Mouse (Mus musculus) kidney, embryonic 16.5 days (tissue): ENCODE results near the gene Pex5l. TPM values are rescaled to one million over a fixed set of nuclear protein-coding genes. Genes with fewer than 3 reads are reported as not detected.

Experiments
- ATAC-seq: fragments of 200-750 bp; cut with Nextera tagmentation; 2 replicates; pipeline ENCODE4 v1.8.0; 2017; ENCODE audit warnings: moderate TSS enrichment; ENCODE audit not compliant: low FRiP score, low TSS enrichment
- H3K27ac ChIP-seq: fragments of 300-500 bp; sonication (generic); 2 replicates; pipeline ENCODE4 v1.5.1; 2014; ENCODE audit warnings: low read length
- H3K27me3 ChIP-seq: fragments of 300-500 bp; sonication (generic); 2 replicates; pipeline ENCODE4 v1.6.1; 2014; ENCODE audit warnings: low read length, control low read depth, mixed read lengths; ENCODE audit not compliant: insufficient read depth
- H3K36me3 ChIP-seq: fragments of 300-500 bp; sonication (generic); 2 replicates; pipeline ENCODE4 v1.6.1; 2014; ENCODE audit warnings: low read length, control low read depth, mixed read lengths; ENCODE audit not compliant: insufficient read depth
- H3K4me1 ChIP-seq: fragments of 300-500 bp; sonication (generic); 2 replicates; pipeline ENCODE4 v1.6.1; 2014; ENCODE audit warnings: low read length, control low read depth, mixed read lengths; ENCODE audit not compliant: insufficient read depth
- H3K4me2 ChIP-seq: fragments of 300-500 bp; sonication (generic); replicated peaks from 2 replicates; pipeline ENCODE4 v1.6.1; 2014; ENCODE audit warnings: low read depth, low read length
- H3K4me3 ChIP-seq: fragments of 300-500 bp; sonication (generic); 2 replicates; pipeline ENCODE4 v1.5.1; 2014; ENCODE audit warnings: mild to moderate bottlenecking, low read length
- H3K9ac ChIP-seq: fragments of 300-500 bp; sonication (generic); replicated peaks from 2 replicates; pipeline ENCODE4 v1.6.1; 2014; ENCODE audit warnings: low read length
- H3K9me3 ChIP-seq: fragments of 300-500 bp; sonication (generic); 2 replicates; pipeline ENCODE4 v1.6.1; 2016; ENCODE audit warnings: low read length, control low read depth
- WGBS: fragments of 180-500 bp; shearing (Covaris S2); extraction: QIAGEN DNeasy Blood & Tissue Kit; methylation state at CpG from one replicate; pipeline ENCODE4 v1.1.7; 2014; 5-methylcytosine and 5-hydroxymethylcytosine counted together
- polyA plus RNA-seq: library from polyadenylated mRNA; unstranded; fragments of >200 nt; fragmentation: Nextera tagmentation; extraction: Ambion mirVana; gene quantifications from 2 replicates; pipeline ENCODE4 v1.2.1, GENCODE M21; 2015

The Pex5l gene
- polyA plus RNA-seq, 1 experiment from 2014 or later, result 0.06 TPM

- no peaks in the 10 kb centered on the region for H3K27me3 ChIP-seq
- H3K9me3 ChIP-seq, result no peaks in the 10 kb centered on the region
- ATAC-seq, result no peak
- H3K4me2 ChIP-seq, result no peak overlapping the region
- H3K27ac ChIP-seq, result no peak overlapping the region
- no peaks in the 10 kb centered on the region for H3K4me1 ChIP-seq
- WGBS, result 63% methylated on average over 1 of the region's 1 CpGs
- H3K36me3 ChIP-seq, result no peaks in the 10 kb centered on the region
- H3K9ac ChIP-seq, result no peak overlapping the region
- no peak overlapping the region for H3K4me3 ChIP-seq
Measured at GRCm38 (mm10) chr3:32968671-32969425, 174.2 kb downstream of the Pex5l start.

- Histone ChIP-seq H3K36me3 (no peaks in the 10 kb centered on the region), H3K9ac (no peak overlapping the region), H3K4me2 (no peak overlapping the region), H3K4me3 (no peak overlapping the region), H3K27me3 (no peaks in the 10 kb centered on the region), H3K27ac (no peak overlapping the region), H3K9me3 (no peaks in the 10 kb centered on the region), H3K4me1 (no peaks in the 10 kb centered on the region)
- no peak for ATAC-seq
- 0% methylated on average over 2 of the region's 2 CpGs for WGBS
Measured at GRCm38 (mm10) chr3:32965528-32965927, 177.5 kb downstream of the Pex5l start.

- Histone ChIP-seq H3K4me3 (no peak overlapping the region), H3K27ac (no peak overlapping the region), H3K9ac (no peak overlapping the region), H3K4me2 (no peak overlapping the region), H3K27me3 (no peaks in the 10 kb centered on the region), H3K9me3 (no peaks in the 10 kb centered on the region), H3K4me1 (no peaks in the 10 kb centered on the region), H3K36me3 (no peaks in the 10 kb centered on the region)
- no peak for ATAC-seq
- WGBS, result 68% methylated on average over 3 of the region's 3 CpGs
Measured at GRCm38 (mm10) chr3:32961494-32961893, 181.6 kb downstream of the Pex5l start.

GRCm38 (mm10) chr3:32951382-32951781 lies 191.7 kb downstream of the Pex5l start:
- Histone ChIP-seq H3K4me3 (no peak overlapping the region), H3K36me3 (no peaks in the 10 kb centered on the region), H3K27ac (no peak overlapping the region), H3K27me3 (no peaks in the 10 kb centered on the region), H3K9ac (no peak overlapping the region), H3K4me1 (no peaks in the 10 kb centered on the region), H3K4me2 (no peak overlapping the region), H3K9me3 (no peaks in the 10 kb centered on the region)
- WGBS, result 14% methylated on average over 1 of the region's 1 CpGs
- no peak for ATAC-seq

- H3K27ac ChIP-seq, result no peak overlapping the region
- H3K9ac ChIP-seq, result no peak overlapping the region
- no peaks in the 10 kb centered on the region for H3K4me1 ChIP-seq
- no peaks in the 10 kb centered on the region for H3K36me3 ChIP-seq
- no peak overlapping the region for H3K4me3 ChIP-seq
- ATAC-seq, result no peak
- no peak overlapping the region for H3K4me2 ChIP-seq
- no peaks in the 10 kb centered on the region for H3K9me3 ChIP-seq
- no peaks in the 10 kb centered on the region for H3K27me3 ChIP-seq
- WGBS, result 90% methylated on average over 5 of the region's 5 CpGs
Measured at GRCm38 (mm10) chr3:32947486-32947885, 195.6 kb downstream of the Pex5l start.

- Histone ChIP-seq H3K27ac (no peak overlapping the region), H3K36me3 (no peaks in the 10 kb centered on the region), H3K9me3 (no peaks in the 10 kb centered on the region), H3K4me1 (peaks cover 3% of the 10 kb centered on the region; the same call in 1 of the 2 replicates), H3K27me3 (no peaks in the 10 kb centered on the region), H3K9ac (no peak overlapping the region), H3K4me2 (no peak overlapping the region), H3K4me3 (no peak overlapping the region)
- WGBS, result 57% methylated on average over 8 of the region's 8 CpGs
- ATAC-seq, result no peak
Measured at GRCm38 (mm10) chr3:32939802-32940501, 203.1 kb downstream of the Pex5l start.

GRCm38 (mm10) chr3:32924168-32924567 lies 218.9 kb downstream of the Pex5l start:
- H3K9me3 ChIP-seq, result no peaks in the 10 kb centered on the region
- H3K4me2 ChIP-seq, result no peak overlapping the region
- ATAC-seq, result no peak
- H3K4me1 ChIP-seq, result no peaks in the 10 kb centered on the region
- no peak overlapping the region for H3K9ac ChIP-seq
- no peak overlapping the region for H3K27ac ChIP-seq
- WGBS, result 85% methylated on average over 6 of the region's 6 CpGs
- no peaks in the 10 kb centered on the region for H3K27me3 ChIP-seq
- peaks cover 10% of the 10 kb centered on the region; the same call in 1 of the 2 replicates for H3K36me3 ChIP-seq
- H3K4me3 ChIP-seq, result no peak overlapping the region

- Histone ChIP-seq H3K4me1 (no peaks in the 10 kb centered on the region), H3K27me3 (no peaks in the 10 kb centered on the region)
- peak; percentile 71; the same call in 1 of the 2 replicates for ATAC-seq
Measured at GRCm38 (mm10) chr3:32910071-32910551, 232.9 kb downstream of the Pex5l start.

GRCm38 (mm10) chr3:32908400-32908799 lies 234.6 kb downstream of the Pex5l start:
- no peaks in the 10 kb centered on the region for H3K27me3 ChIP-seq
- H3K4me1 ChIP-seq, result no peaks in the 10 kb centered on the region
- H3K9ac ChIP-seq, result no peak overlapping the region
- no peak overlapping the region for H3K4me2 ChIP-seq
- no peak for ATAC-seq
- H3K27ac ChIP-seq, result no peak overlapping the region
- no peaks in the 10 kb centered on the region for H3K9me3 ChIP-seq
- no peak overlapping the region for H3K4me3 ChIP-seq
- WGBS, result 86% methylated on average over 3 of the region's 3 CpGs
- H3K36me3 ChIP-seq, result no peaks in the 10 kb centered on the region

More at GRCm38 (mm10) chr3:32910071-32910551, 232.9 kb downstream of the Pex5l start:
- 0 out of 2 replicates have a peak, but pooled peaks cover 8% of the 10 kb centered on the region for H3K36me3 ChIP-seq
- no peaks in the 10 kb centered on the region for H3K9me3 ChIP-seq
- H3K9ac ChIP-seq, result no peak overlapping the region
- H3K4me2 ChIP-seq, result no peak overlapping the region
- H3K27ac ChIP-seq, result no peak overlapping the region
- no peak overlapping the region for H3K4me3 ChIP-seq
- WGBS, result 34% methylated on average over 7 of the region's 7 CpGs
